Mouse (Mus musculus): ENCODE data around the gene Gm26938. TPM values are rescaled to one million over a fixed set of nuclear protein-coding genes. Genes with fewer than 3 reads are reported as not detected.

Gm26938 gene
- total and polyA plus RNA-seq, 3 experiments: not detected

DNA sequence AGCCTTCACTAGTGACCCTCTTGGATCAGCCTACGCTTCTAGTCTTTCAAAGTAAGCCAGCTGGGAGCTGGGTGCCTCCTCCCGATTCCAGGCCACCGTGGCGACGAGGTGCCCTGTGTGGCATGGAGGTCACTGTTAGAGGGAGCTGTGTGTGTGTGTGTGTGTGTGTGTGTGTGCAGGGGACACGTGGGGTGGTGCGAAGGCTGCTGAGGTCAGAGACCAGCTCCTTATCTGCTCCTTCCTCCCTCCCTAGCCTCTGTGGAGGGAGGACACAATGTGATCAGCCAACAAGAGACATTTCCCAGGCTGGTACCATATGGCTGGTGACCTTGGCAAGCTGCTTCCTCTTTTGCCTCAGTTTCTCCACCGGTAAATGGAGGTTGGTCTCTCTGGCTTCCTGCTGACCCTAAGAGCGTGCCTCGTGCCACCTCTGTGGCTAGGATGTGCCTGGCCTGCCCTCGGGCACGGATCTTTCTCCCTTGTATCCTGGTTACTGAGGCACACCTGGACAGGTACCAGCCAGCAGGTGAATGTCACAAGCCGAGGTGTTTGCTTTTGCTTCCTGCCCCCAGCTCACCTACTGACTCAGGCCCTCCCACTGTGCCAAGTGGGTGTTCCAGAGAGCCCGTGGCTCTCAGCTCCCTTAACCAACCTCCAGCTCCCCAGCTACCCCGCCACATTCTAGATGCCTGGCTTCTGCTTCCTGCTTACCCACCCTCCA lies 14.4 kb downstream of the Gm26938 start:
- TF ChIP-seq POLR2AphosphoS5 (IDR thresholded peaks at IDR 0.05; ENCODE audit: insufficient replicate concordance, low read depth, low read length) (no peak), GATA2 (IDR thresholded peaks at IDR 0.05; ENCODE audit: borderline replicate concordance, low read depth, low read length) (no peak)
- Histone ChIP-seq H3K4me1 (ENCODE audit: insufficient read depth, low read depth, low read length) (peaks cover 68% of the 10 kb centered on the region), H3K27me3 (ENCODE audit: insufficient read depth, low read length) (no peaks in the 10 kb centered on the region; the same call in 1 of the 2 replicates), H3K4me3 (ENCODE audit: low read depth, low read length) (peak overlapping the region; percentile 47; the same call in 1 of the 2 replicates), H3K36me3 (replicated peaks) (peaks cover 11% of the 10 kb centered on the region), H3K9me3 (replicated peaks) (peaks cover 9% of the 10 kb centered on the region)
- peak; percentile 60 for ATAC-seq (ENCODE audit: extremely low read depth, insufficient number of reproducible peaks, low FRiP score, poor library complexity, severe bottlenecking)
- DNase-seq (ENCODE audit: low spot score): peak; percentile 47

DNA sequence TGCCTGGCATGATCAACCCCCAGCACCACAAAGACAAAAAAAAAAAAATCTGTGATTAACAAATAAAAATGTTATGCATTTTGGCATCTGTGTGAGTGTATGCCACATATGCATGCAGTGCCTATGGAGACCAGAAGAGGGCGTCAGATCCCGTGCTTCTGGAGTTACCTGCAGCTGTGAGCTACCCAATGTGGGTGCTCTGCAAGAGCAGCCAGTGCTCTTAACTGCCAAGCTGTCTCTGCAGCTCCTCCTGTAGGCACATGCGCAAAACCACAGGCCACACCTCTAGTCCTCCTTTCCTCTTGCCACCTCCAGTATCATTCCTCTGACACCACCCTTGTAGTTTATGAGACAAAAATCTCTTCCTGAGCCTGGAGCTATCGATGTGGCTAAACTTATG lies 16.8 kb downstream of the Gm26938 start:
- H3K4me1 ChIP-seq (ENCODE audit: insufficient read depth, low read depth, low read length): peaks cover 71% of the 10 kb centered on the region
- H3K36me3 ChIP-seq (replicated peaks): peaks cover 26% of the 10 kb centered on the region
- no peak overlapping the region for H3K4me3 ChIP-seq (ENCODE audit: low read depth, low read length)
- H3K27me3 ChIP-seq (ENCODE audit: insufficient read depth, low read length): no peaks in the 10 kb centered on the region; the same call in 1 of the 2 replicates
- H3K9me3 ChIP-seq (replicated peaks): peaks cover 9% of the 10 kb centered on the region
- TF ChIP-seq GATA1 (IDR thresholded peaks at IDR 0.05; ENCODE audit: borderline replicate concordance, low read length) (no peak), CTCF (IDR thresholded peaks at IDR 0.05; ENCODE audit: low read depth, low read length) (peak; percentile 10; the same call in 1 of the 2 replicates)
- ATAC-seq (ENCODE audit: extremely low read depth, insufficient number of reproducible peaks, low FRiP score, poor library complexity, severe bottlenecking): no peak
- no peak for DNase-seq (ENCODE audit: low spot score)

GRCm38 (mm10) chr5:139805924-139806323 lies 20.3 kb downstream of the Gm26938 start:
- Histone ChIP-seq H3K4me3 (ENCODE audit: low read depth, low read length) (no peak overlapping the region; the same call in 1 of the 2 replicates), H3K27me3 (ENCODE audit: insufficient read depth, low read length) (no peaks in the 10 kb centered on the region), H3K9me3 (replicated peaks) (peaks cover 9% of the 10 kb centered on the region), H3K4me1 (ENCODE audit: insufficient read depth, low read depth, low read length) (peaks cover 72% of the 10 kb centered on the region), H3K36me3 (replicated peaks) (peaks cover 50% of the 10 kb centered on the region)
- TF ChIP-seq GATA1 (IDR thresholded peaks at IDR 0.05; ENCODE audit: borderline replicate concordance, low read length) (no peak), TAL1 (conservative IDR thresholded peaks at IDR 0.05; ENCODE audit: low read depth, low read length) (no peak), CTCF (IDR thresholded peaks at IDR 0.05; ENCODE audit: low read depth, low read length) (no peak), POLR2AphosphoS5 (IDR thresholded peaks at IDR 0.05; ENCODE audit: insufficient replicate concordance, low read depth, low read length) (no peak), GATA2 (IDR thresholded peaks at IDR 0.05; ENCODE audit: borderline replicate concordance, low read depth, low read length) (no peak)
- no peak for ATAC-seq (ENCODE audit: extremely low read depth, insufficient number of reproducible peaks, low FRiP score, poor library complexity, severe bottlenecking)
- DNase-seq (ENCODE audit: low spot score): no peak

- Histone ChIP-seq H3K9me3 (replicated peaks) (peaks cover 9% of the 10 kb centered on the region), H3K36me3 (replicated peaks) (peaks cover 63% of the 10 kb centered on the region), H3K27me3 (ENCODE audit: insufficient read depth, low read length) (no peaks in the 10 kb centered on the region), H3K4me1 (ENCODE audit: insufficient read depth, low read depth, low read length) (peaks cover 83% of the 10 kb centered on the region), H3K4me3 (ENCODE audit: low read depth, low read length) (peak overlapping the region; percentile 61; the same call in 1 of the 2 replicates)
- DNase-seq (ENCODE audit: low spot score): no peak
- TF ChIP-seq TAL1 (conservative IDR thresholded peaks at IDR 0.05; ENCODE audit: low read depth, low read length) (no peak), CTCF (IDR thresholded peaks at IDR 0.05; ENCODE audit: low read depth, low read length) (no peak), POLR2AphosphoS5 (IDR thresholded peaks at IDR 0.05; ENCODE audit: insufficient replicate concordance, low read depth, low read length) (no peak), GATA2 (IDR thresholded peaks at IDR 0.05; ENCODE audit: borderline replicate concordance, low read depth, low read length) (no peak), GATA1 (IDR thresholded peaks at IDR 0.05; ENCODE audit: borderline replicate concordance, low read length) (no peak)
- peak; percentile 2; the same call in 1 of the 2 replicates for ATAC-seq (ENCODE audit: extremely low read depth, insufficient number of reproducible peaks, low FRiP score, poor library complexity, severe bottlenecking)
Observed at GRCm38 (mm10) chr5:139804573-139805111, 21.6 kb downstream of the Gm26938 start.

GRCm38 (mm10) chr5:139804107-139804551 lies 22.1 kb downstream of the Gm26938 start:
- ATAC-seq (ENCODE audit: extremely low read depth, insufficient number of reproducible peaks, low FRiP score, poor library complexity, severe bottlenecking) (peak; percentile 92), DNase-seq (ENCODE audit: low spot score) (peak; percentile 92)
- H3K9me3 ChIP-seq (replicated peaks): peaks cover 7% of the 10 kb centered on the region
- H3K36me3 ChIP-seq (replicated peaks): peaks cover 68% of the 10 kb centered on the region
- H3K4me1 ChIP-seq (ENCODE audit: insufficient read depth, low read depth, low read length): peaks cover 83% of the 10 kb centered on the region
- no peaks in the 10 kb centered on the region for H3K27me3 ChIP-seq (ENCODE audit: insufficient read depth, low read length)
- TF ChIP-seq GATA1 (IDR thresholded peaks at IDR 0.05; ENCODE audit: borderline replicate concordance, low read length) (no peak), GATA2 (IDR thresholded peaks at IDR 0.05; ENCODE audit: borderline replicate concordance, low read depth, low read length) (no peak), TAL1 (conservative IDR thresholded peaks at IDR 0.05; ENCODE audit: low read depth, low read length) (peak; percentile 78), CTCF (IDR thresholded peaks at IDR 0.05; ENCODE audit: low read depth, low read length) (no peak), POLR2AphosphoS5 (IDR thresholded peaks at IDR 0.05; ENCODE audit: insufficient replicate concordance, low read depth, low read length) (0 out of 2 replicates have a peak, but pooled peaks have one; percentile 49)
- peak overlapping the region; percentile 61; the same call in 1 of the 2 replicates for H3K4me3 ChIP-seq (ENCODE audit: low read depth, low read length)

- peaks cover 85% of the 10 kb centered on the region for H3K4me1 ChIP-seq (ENCODE audit: insufficient read depth, low read depth, low read length)
- TF ChIP-seq GATA2 (IDR thresholded peaks at IDR 0.05; ENCODE audit: borderline replicate concordance, low read depth, low read length): no peak
- TF ChIP-seq CTCF (IDR thresholded peaks at IDR 0.05; ENCODE audit: low read depth, low read length): peak; percentile 74
- peak; percentile 10 for ATAC-seq (ENCODE audit: extremely low read depth, insufficient number of reproducible peaks, low FRiP score, poor library complexity, severe bottlenecking)
Observed at GRCm38 (mm10) chr5:139803601-139804102, 22.6 kb downstream of the Gm26938 start.

More at GRCm38 (mm10) chr5:139803601-139804102, 22.6 kb downstream of the Gm26938 start:
- DNase-seq (ENCODE audit: low spot score): peak; percentile 83
- peaks cover 7% of the 10 kb centered on the region for H3K9me3 ChIP-seq (replicated peaks)
- H3K36me3 ChIP-seq (replicated peaks): peaks cover 73% of the 10 kb centered on the region
- H3K4me3 ChIP-seq (ENCODE audit: low read depth, low read length): peak overlapping the region; percentile 61; the same call in 1 of the 2 replicates
- no peaks in the 10 kb centered on the region for H3K27me3 ChIP-seq (ENCODE audit: insufficient read depth, low read length)
